In the genomic region with DNA sequence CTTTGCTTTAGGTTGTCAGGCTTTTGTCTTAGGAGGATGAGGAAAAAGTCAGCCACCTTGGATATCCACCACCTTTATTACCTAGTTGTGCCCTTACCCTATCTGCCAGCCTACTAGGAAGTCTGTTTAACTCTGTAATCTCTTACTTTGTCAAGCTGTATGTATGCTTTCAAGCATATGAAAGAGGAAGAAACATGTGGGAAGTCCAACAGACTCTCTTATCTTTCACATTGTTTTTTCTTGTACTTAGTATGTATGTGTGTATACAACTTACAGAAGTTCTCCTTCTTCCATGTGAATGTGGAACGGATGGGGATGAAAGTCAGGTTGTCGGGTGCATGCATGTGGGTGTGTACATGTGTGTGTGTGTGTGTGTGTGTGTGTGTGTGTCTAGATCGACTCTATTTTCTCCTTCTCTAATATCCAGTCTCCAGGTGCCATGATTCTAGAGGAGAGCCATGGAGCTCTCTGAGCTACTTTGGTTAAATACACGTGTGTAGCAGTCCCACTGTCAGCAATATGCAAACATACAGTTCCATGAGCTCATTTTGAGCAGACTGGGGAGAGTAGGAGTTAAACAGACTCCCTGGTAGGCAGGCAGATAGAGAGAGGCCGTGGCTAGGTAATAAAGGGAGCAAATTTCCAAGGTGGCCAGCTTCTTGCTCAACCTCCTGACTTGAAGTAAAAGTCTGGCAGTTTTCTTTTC, we compare ENCODE assay signal across 19 mouse cellular contexts.
"Had no signal": no experiment of that assay in that cellular context is flagged by ENCODE, and none has a peak within 500 bp of the region (broad histone marks: within the 10 kb centered on the region; RNA-seq: fewer than 3 reads in every experiment).

No protein-coding gene starts in this region.

- DNase-seq: kidney, adult 11 months; kidney, adult 8-10 months; kidney, postnatal 25 days; layer of hippocampus, adult 9-11 months; liver, postnatal 0 days; lung, postnatal 10 days; lung, postnatal 36 days; midbrain, embryonic 14.5 days; thymus, adult 2 months; thymus, postnatal 14 days; thymus, postnatal 4 days had no signal

- H3K9me3 ChIP-seq: kidney, embryonic 15.5 days; limb, embryonic 10.5 days; limb, embryonic 13.5 days; lung, embryonic 15.5 days; megakaryocyte, embryonic 14.5 days had no signal

- H3K4me3 ChIP-seq: kidney, embryonic 15.5 days; layer of hippocampus, adult 2 months; limb, embryonic 10.5 days; limb, embryonic 13.5 days; lung, embryonic 15.5 days; megakaryocyte, embryonic 14.5 days had no signal

- H3K27me3 ChIP-seq: kidney, embryonic 15.5 days; limb, embryonic 13.5 days; lung, embryonic 15.5 days; megakaryocyte, embryonic 14.5 days had no signal

- H3K36me3 ChIP-seq: kidney, embryonic 15.5 days; limb, embryonic 10.5 days; limb, embryonic 13.5 days; lung, embryonic 15.5 days had no signal

- H3K27ac ChIP-seq: kidney, embryonic 15.5 days; layer of hippocampus, adult 2 months; limb, embryonic 10.5 days; limb, embryonic 13.5 days; liver, embryonic 14.5 days; lung, embryonic 15.5 days; stomach, postnatal 0 days had no signal

- H3K9ac ChIP-seq: kidney, embryonic 15.5 days; limb, embryonic 13.5 days; liver, embryonic 14.5 days; liver, postnatal 0 days; lung, embryonic 15.5 days had no signal

- ATAC-seq: liver, postnatal 0 days had no signal
